Mouse (Mus musculus): Measurements from ENCODE around the gene Acot8.

- TF ChIP-seq ZC3H11A (IDR thresholded peaks at IDR 0.05; ENCODE audit: borderline replicate concordance, low read depth, low read length) (no peak), MAFK (IDR thresholded peaks at IDR 0.05; ENCODE audit: insufficient read depth, low read depth, low read length) (no peak), ZNF384 (IDR thresholded peaks at IDR 0.05; ENCODE audit: low read depth, low read length) (no peak), CHD2 (IDR thresholded peaks at IDR 0.05; ENCODE audit: low read depth, low read length) (no peak)
Observed at GRCm38 (mm10) chr2:164815348-164815747, 10.7 kb upstream of the Acot8 start.

Data from ES-E14 (cell line).